Mouse (Mus musculus) CH12.LX (cell line): ENCODE measurements around the gene Tle2. TPM values are rescaled to one million over a fixed set of nuclear protein-coding genes. Genes with fewer than 3 reads are reported as not detected.

ENCODE experiments used
- DNase-seq: peaks from one replicate; pipeline ENCODE4 v3.0.0-alpha.2; 2013; ENCODE audit errors: extremely low read depth
- H3K27ac ChIP-seq: 2 replicates; pipeline ENCODE4 v1.5.1; 2012; ENCODE audit warnings: low read depth, mild to moderate bottlenecking, control low read depth, moderate library complexity; ENCODE audit not compliant: insufficient read depth
- H3K27me3 ChIP-seq: replicated peaks from 2 replicates; pipeline ENCODE3; 2012; ENCODE audit warnings: inconsistent platforms
- H3K36me3 ChIP-seq, 2 experiments: replicated peaks in 1 of 2; 2 replicates each; pipeline versions ENCODE3 to v1.6.1; 2012; ENCODE audit warnings: inconsistent platforms in 1 of 2, low read length in 1 of 2, mild to moderate bottlenecking in 1 of 2, mixed read lengths in 1 of 2, moderate library complexity in 1 of 2; ENCODE audit not compliant: control insufficient read depth in 1 of 2, insufficient read depth in 1 of 2
- H3K4me1 ChIP-seq, 2 experiments: 2 replicates each; pipeline ENCODE4 v1.6.1; 2012; ENCODE audit warnings: inconsistent platforms in 1 of 2, moderate library complexity in 1 of 2; ENCODE audit not compliant: insufficient read depth in 2 of 2, control insufficient read depth in 1 of 2
- H3K4me2 ChIP-seq: 2 replicates; pipeline ENCODE4 v1.6.1; 2012; ENCODE audit warnings: low read depth, mild to moderate bottlenecking, control low read depth; ENCODE audit not compliant: poor library complexity, insufficient read depth, severe bottlenecking
- H3K4me3 ChIP-seq, 3 experiments: fragments of 150-350 bp in 1 of 3; sonication (generic) in 1 of 3; replicated peaks in 1 of 3; 2 replicates each; pipeline versions ENCODE3 to v1.5.1; 2011 to 2012; ENCODE audit warnings: low read depth in 2 of 3, low read length in 2 of 3, mild to moderate bottlenecking in 2 of 3, moderate library complexity in 2 of 3, control low read depth in 1 of 3, improper control_type of control experiment in 1 of 3, inconsistent platforms in 1 of 3, mixed read lengths in 1 of 3; ENCODE audit not compliant: poor library complexity in 1 of 3
- H3K79me2 ChIP-seq: replicated peaks from 2 replicates; pipeline ENCODE4 v1.6.1; 2012; ENCODE audit warnings: mild to moderate bottlenecking, moderate library complexity; ENCODE audit not compliant: control insufficient read depth, poor library complexity, insufficient read depth, severe bottlenecking; ENCODE audit errors: extremely low read depth
- H3K9ac ChIP-seq: 2 replicates; pipeline ENCODE4 v1.6.1; 2012; ENCODE audit warnings: low read depth, mild to moderate bottlenecking, control low read depth, moderate library complexity; ENCODE audit not compliant: insufficient read depth
- H3K9me3 ChIP-seq: replicated peaks from 2 replicates; pipeline ENCODE3; 2012; ENCODE audit warnings: low read length, inconsistent platforms, mixed read lengths
- CHD2 ChIP-seq: IDR thresholded peaks from 2 replicates; pipeline ENCODE4 v1.6.1; 2011; ENCODE audit warnings: low read length, improper control_type of control experiment
- ELF1 ChIP-seq: IDR thresholded peaks from 2 replicates; pipeline ENCODE4 v1.6.1; 2014; ENCODE audit warnings: low read depth, mild to moderate bottlenecking, inconsistent platforms, low read length, improper control_type of control experiment
- EP300 ChIP-seq: IDR thresholded peaks from 2 replicates; pipeline ENCODE4 v1.6.1; 2011; ENCODE audit warnings: low read length, improper control_type of control experiment
- HCFC1 ChIP-seq: IDR thresholded peaks from 2 replicates; pipeline ENCODE4 v1.6.1; 2012; ENCODE audit warnings: low read depth, mild to moderate bottlenecking, inconsistent platforms, low read length, improper control_type of control experiment
- MAZ ChIP-seq: IDR thresholded peaks from 2 replicates; pipeline ENCODE4 v1.6.1; 2012; ENCODE audit warnings: low read depth, mild to moderate bottlenecking, inconsistent platforms, low read length, improper control_type of control experiment, moderate library complexity
- MEF2A ChIP-seq: IDR thresholded peaks from 2 replicates; pipeline ENCODE4 v1.6.1; 2014; ENCODE audit warnings: low read depth, mild to moderate bottlenecking, inconsistent platforms, low read length, improper control_type of control experiment, borderline replicate concordance
- NRF1 ChIP-seq: IDR thresholded peaks from 2 replicates; pipeline ENCODE4 v1.6.1; 2014; ENCODE audit warnings: low read depth, mild to moderate bottlenecking, inconsistent platforms, low read length, improper control_type of control experiment, moderate library complexity
- PAX5 ChIP-seq: IDR thresholded peaks from 2 replicates; pipeline ENCODE4 v1.6.1; 2012; ENCODE audit warnings: low read length, inconsistent platforms, mixed read lengths
- POLR2A ChIP-seq: IDR thresholded peaks from 2 replicates; pipeline ENCODE4 v1.6.1; 2011; ENCODE audit warnings: low read depth, mild to moderate bottlenecking, improper control_type of control experiment, low read length
- POLR2AphosphoS2 ChIP-seq: IDR thresholded peaks from 2 replicates; pipeline ENCODE4 v1.6.1; 2011; ENCODE audit warnings: low read depth, low read length, improper control_type of control experiment
- USF1 ChIP-seq: IDR thresholded peaks from 2 replicates; pipeline ENCODE4 v1.6.1; 2014; ENCODE audit warnings: low read depth, mild to moderate bottlenecking, inconsistent platforms, low read length, improper control_type of control experiment
- ZC3H11A ChIP-seq: IDR thresholded peaks from 2 replicates; pipeline ENCODE4 v1.6.1; 2012; ENCODE audit warnings: low read depth, mild to moderate bottlenecking, inconsistent platforms, low read length, improper control_type of control experiment
- ZMIZ1 ChIP-seq: IDR thresholded peaks from 2 replicates; pipeline ENCODE4 v1.6.1; 2012; ENCODE audit warnings: low read depth, mild to moderate bottlenecking, inconsistent platforms, low read length, improper control_type of control experiment
- ZNF384 ChIP-seq: IDR thresholded peaks from 2 replicates; pipeline ENCODE4 v1.6.1; 2012; ENCODE audit warnings: low read depth, low read length, improper control_type of control experiment, inconsistent platforms
- dilution Hi-C: fragments of 300-500 bp; cut with MboI; formaldehyde crosslinking; loops from 2 replicates; pipeline ENCODE4 v1.14.3; 2020; ENCODE audit warnings: low sequenced_read_pairs; ENCODE audit not compliant: extremely low pct_unique_long_range_greater_than_20kb, extremely low pct_ligation_motif_present
- in situ Hi-C: fragments of 300-500 bp; cut with MboI; formaldehyde crosslinking; loops from 3 replicates; pipeline ENCODE4 v1.14.3; 2019; ENCODE audit warnings: low sequenced_read_pairs, low pct_ligation_motif_present, low pct_unique_long_range_greater_than_20kb, mixed read lengths
- polyA plus RNA-seq: library from polyadenylated mRNA; unstranded; fragments of >175 nt; gene quantifications from 2 replicates; pipeline ENCODE4 v1.2.1, GENCODE M21; 2012; ENCODE audit warnings: low read depth; ENCODE audit not compliant: insufficient read length
- total RNA-seq, 2 experiments: library from RNA; depleted of rRNA; stranded (reverse); fragments of 300-350 nt in 1 of 2; fragments of >200 nt in 1 of 2; gene quantifications; 2 replicates each; pipeline ENCODE4 v1.2.3; 2012 to 2014

The Tle2 gene
- total and polyA plus RNA-seq, 3 experiments = 0.29 to 0.30 TPM; not detected in 1

GRCm38 (mm10) chr10:81559627-81560539, 14.5 kb upstream of the Tle2 start:
- DNase-seq = no peak
- H3K4me3 ChIP-seq = peak overlapping the region; percentile 47 to 80 (median 76)
- dilution Hi-C loops (no loop called here), in situ Hi-C loops (loop anchor here (5.0 kb wide), 1 partner anchor 42 kb away; the partner anchor contains the start of gene Tle6)
- TF ChIP-seq CHD2 (peak; percentile 54; the same call in 1 of the 2 replicates), POLR2A (peak; percentile 33; the same call in 1 of the 2 replicates), NRF1 (0 out of 2 replicates have a peak, but pooled peaks have one; percentile 32), POLR2AphosphoS2 (no peak), HCFC1 (no peak), ELF1 (0 out of 2 replicates have a peak, but pooled peaks have one; percentile 18)
- peaks cover 5 to 16% of the 10 kb centered on the region in 2 experiments; a peak in 3 of 4 replicates for H3K4me1 ChIP-seq
- peaks cover 63% of the 10 kb centered on the region for H3K27me3 ChIP-seq
- H3K79me2 ChIP-seq = peaks cover 14% of the 10 kb centered on the region; the same call in 1 of the 2 replicates
- peaks cover 0 to 11% of the 10 kb centered on the region in 2 experiments for H3K36me3 ChIP-seq
- peak overlapping the region; percentile 30; the same call in 1 of the 2 replicates for H3K27ac ChIP-seq
- H3K9ac ChIP-seq = peak overlapping the region; percentile 75
- H3K4me2 ChIP-seq = peak overlapping the region; percentile 84
- peaks cover 5% of the 10 kb centered on the region for H3K9me3 ChIP-seq

DNA sequence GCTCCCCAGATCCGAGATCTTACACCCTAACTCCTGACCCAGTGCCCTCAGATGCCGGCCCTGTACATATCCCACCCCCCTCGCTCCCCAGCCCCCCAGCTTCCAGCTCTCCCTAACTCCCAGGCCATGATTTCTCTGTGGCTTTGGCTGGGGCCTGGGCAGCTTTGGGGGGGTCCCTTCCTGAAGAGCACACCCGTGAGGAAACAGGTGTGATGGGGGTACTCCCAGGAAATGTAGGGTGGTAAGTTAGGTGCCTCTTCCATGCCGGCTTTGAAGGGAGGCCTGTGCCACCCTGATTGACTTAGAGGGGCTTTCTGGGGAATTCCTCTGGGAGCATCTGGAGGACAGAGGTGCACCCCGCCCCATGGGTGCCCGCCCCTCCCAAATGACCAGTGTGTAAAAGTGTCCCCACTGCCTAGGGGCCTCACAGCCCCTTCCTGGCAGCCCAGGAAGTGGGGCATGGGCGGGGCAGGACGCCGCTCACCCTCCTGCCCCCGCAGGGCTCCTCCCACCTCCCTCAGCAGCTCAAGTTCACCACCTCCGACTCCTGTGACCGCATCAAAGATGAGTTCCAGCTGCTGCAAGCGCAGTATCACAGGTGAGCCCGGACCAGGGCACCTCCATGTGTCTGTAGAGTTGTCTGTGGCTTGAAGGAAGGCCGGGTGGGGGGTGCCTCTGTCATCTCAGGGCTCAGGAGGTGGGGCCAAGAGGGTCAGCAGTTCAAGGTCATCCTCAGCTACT, 13.5 kb upstream of the Tle2 start:
- Histone ChIP-seq H3K4me1 (peaks cover 5 to 16% of the 10 kb centered on the region in 2 experiments; a peak in 3 of 4 replicates), H3K9ac (peak overlapping the region; percentile 75), H3K4me3 (peak overlapping the region; percentile 47 to 80 (median 76)), H3K27ac (peak overlapping the region; percentile 30; the same call in 1 of the 2 replicates), H3K79me2 (peaks cover 14% of the 10 kb centered on the region; the same call in 1 of the 2 replicates), H3K27me3 (peaks cover 70% of the 10 kb centered on the region), H3K36me3 (peaks cover 8 to 21% of the 10 kb centered on the region in 2 experiments), H3K4me2 (peak overlapping the region; percentile 84), H3K9me3 (peaks cover 5% of the 10 kb centered on the region)
- no peak for DNase-seq
- in situ Hi-C loops = loop anchor here (5.0 kb wide), 1 partner anchor 41 kb away; the partner anchor contains the start of gene Tle6
- TF ChIP-seq EP300 (no peak), NRF1 (0 out of 2 replicates have a peak, but pooled peaks have one; percentile 15), POLR2AphosphoS2 (no peak), MEF2A (no peak), ZC3H11A (no peak), MAZ (peak; percentile 62; the same call in 1 of the 2 replicates), PAX5 (no peak), ELF1 (peak; percentile 78), ZMIZ1 (no peak), ZNF384 (no peak), USF1 (no peak)
- dilution Hi-C loops = no loop called here
